Mouse (Mus musculus) neural tube, embryonic 12.5 days (tissue): Measurements from ENCODE around the gene Golga2. TPM values are rescaled to one million over a fixed set of nuclear protein-coding genes. Genes with fewer than 3 reads are reported as not detected.

ENCODE experiments used
- ATAC-seq: fragments of 200-750 bp; cut with Nextera tagmentation; 2 replicates; pipeline ENCODE4 v1.8.0; 2017; ENCODE audit warnings: low read depth, mild to moderate bottlenecking, moderate TSS enrichment, moderate library complexity; ENCODE audit not compliant: low FRiP score
- H3K27ac ChIP-seq: fragments of 300-500 bp; sonication (generic); 2 replicates; pipeline ENCODE4 v1.5.1; 2016
- H3K27me3 ChIP-seq: fragments of 300-500 bp; sonication (generic); replicated peaks from 2 replicates; pipeline ENCODE4 v1.6.1; 2016; ENCODE audit warnings: mild to moderate bottlenecking
- H3K36me3 ChIP-seq: fragments of 300-500 bp; sonication (generic); 2 replicates; pipeline ENCODE4 v1.6.1; 2016; ENCODE audit warnings: mild to moderate bottlenecking
- H3K4me1 ChIP-seq: fragments of 300-500 bp; sonication (generic); 2 replicates; pipeline ENCODE4 v1.6.1; 2016
- H3K4me2 ChIP-seq: fragments of 300-500 bp; sonication (generic); replicated peaks from 2 replicates; pipeline ENCODE4 v1.6.1; 2016; ENCODE audit warnings: mild to moderate bottlenecking
- H3K4me3 ChIP-seq: fragments of 300-500 bp; sonication (generic); 2 replicates; pipeline ENCODE4 v1.5.1; 2016
- H3K9ac ChIP-seq: fragments of 300-500 bp; sonication (generic); 2 replicates; pipeline ENCODE4 v1.6.1; 2016; ENCODE audit warnings: mild to moderate bottlenecking
- H3K9me3 ChIP-seq: fragments of 300-500 bp; sonication (generic); 2 replicates; pipeline ENCODE4 v1.6.1; 2016; ENCODE audit warnings: mild to moderate bottlenecking
- WGBS: fragments of 180-500 bp; shearing (Covaris S2); methylation state at CpG from one replicate; pipeline ENCODE4 v1.1.7; 2016; 5-methylcytosine and 5-hydroxymethylcytosine counted together
- polyA plus RNA-seq: library from polyadenylated mRNA; unstranded; fragments of >200 nt; fragmentation: Nextera tagmentation; extraction: Ambion mirVana; gene quantifications from 2 replicates; pipeline ENCODE4 v1.2.1, GENCODE M21; 2016

Golga2 gene
- polyA plus RNA-seq, 1 experiment from 2014 or later: 32.4 TPM

GRCm38 (mm10) chr2:32341634-32341939, 54.4 kb downstream of the Golga2 start:
- ATAC-seq: no peak
- H3K9ac ChIP-seq: no peak overlapping the region
- WGBS: 84% methylated on average over 4 of the region's 4 CpGs

DNA sequence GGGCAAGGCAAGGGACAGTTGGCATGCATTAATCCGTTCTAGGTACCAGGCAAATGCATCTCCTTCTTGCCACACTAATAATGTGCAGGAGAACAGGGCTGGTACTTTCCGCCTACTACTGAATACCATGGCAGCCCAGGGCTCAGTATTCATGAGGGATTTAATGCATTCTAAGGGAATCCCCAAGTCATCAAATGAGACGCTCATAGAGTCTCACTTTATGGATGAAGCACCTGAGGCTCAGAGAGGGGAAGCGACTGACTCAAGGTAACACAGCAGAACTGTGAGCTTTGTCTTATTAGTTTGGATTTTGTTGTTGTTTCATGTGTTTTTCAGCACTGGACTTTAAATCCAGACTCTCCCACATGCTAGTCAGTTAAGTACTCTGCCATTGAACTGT, 54.9 kb downstream of the Golga2 start:
- Histone ChIP-seq H3K36me3 (peaks cover 9% of the 10 kb centered on the region; the same call in 1 of the 2 replicates), H3K9me3 (no peaks in the 10 kb centered on the region), H3K27me3 (no peaks in the 10 kb centered on the region), H3K9ac (no peak overlapping the region), H3K27ac (no peak overlapping the region), H3K4me2 (no peak overlapping the region), H3K4me3 (no peak overlapping the region), H3K4me1 (peaks cover 6% of the 10 kb centered on the region)
- 85% methylated on average over 4 of the region's 4 CpGs for WGBS
- no peak for ATAC-seq

More at GRCm38 (mm10) chr2:32341634-32341939, 54.4 kb downstream of the Golga2 start:
- peaks cover 6% of the 10 kb centered on the region for H3K4me1 ChIP-seq
- no peaks in the 10 kb centered on the region for H3K9me3 ChIP-seq
- H3K27me3 ChIP-seq: no peaks in the 10 kb centered on the region
- H3K4me3 ChIP-seq: no peak overlapping the region
- no peak overlapping the region for H3K27ac ChIP-seq
- H3K4me2 ChIP-seq: no peak overlapping the region
- H3K36me3 ChIP-seq: peaks cover 9% of the 10 kb centered on the region; the same call in 1 of the 2 replicates

DNA sequence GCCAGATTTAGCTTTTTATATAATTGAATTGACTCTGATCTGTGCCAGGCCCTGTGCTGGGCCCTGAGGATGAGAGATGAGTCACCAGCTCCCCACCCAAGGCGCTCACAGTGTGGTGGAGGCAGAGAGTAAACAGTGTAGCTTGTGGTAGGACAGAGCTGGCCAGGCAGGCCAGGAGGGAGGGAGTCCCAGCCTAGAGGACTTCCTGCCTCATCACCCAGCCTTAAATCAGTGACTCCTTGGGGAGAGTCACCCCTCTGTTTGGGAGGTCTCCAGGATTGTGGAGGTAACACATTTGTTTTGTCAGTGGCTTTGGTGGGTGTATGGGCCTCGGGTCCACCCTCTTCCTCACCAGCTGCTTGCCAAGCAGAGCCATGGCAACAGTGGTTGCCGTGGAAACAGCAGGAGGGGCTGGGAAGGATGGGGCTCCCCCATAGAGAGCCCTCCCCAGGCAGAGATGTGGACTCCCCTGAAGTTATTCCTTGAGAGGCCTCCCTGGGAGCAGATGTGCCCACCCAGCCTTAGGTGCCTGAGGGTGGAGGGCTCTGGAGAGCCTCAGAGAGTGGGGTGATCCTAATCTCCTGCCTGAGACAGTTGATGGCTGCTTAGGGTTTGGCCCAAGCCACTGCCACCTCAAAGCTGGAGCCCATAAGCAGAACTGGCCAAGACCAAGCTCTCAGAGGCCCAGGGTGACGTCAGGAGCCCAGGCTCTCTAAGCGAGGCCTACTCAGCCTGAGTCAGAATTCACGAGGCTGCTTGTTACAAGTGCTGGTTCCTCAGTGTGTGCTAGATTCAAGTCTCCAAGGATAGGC, 55.6 kb downstream of the Golga2 start:
- Histone ChIP-seq H3K9me3 (no peaks in the 10 kb centered on the region), H3K36me3 (peaks cover 9% of the 10 kb centered on the region; the same call in 1 of the 2 replicates), H3K27me3 (no peaks in the 10 kb centered on the region), H3K4me2 (no peak overlapping the region), H3K9ac (no peak overlapping the region), H3K4me3 (no peak overlapping the region), H3K4me1 (peaks cover 6% of the 10 kb centered on the region), H3K27ac (no peak overlapping the region)
- no peak for ATAC-seq
- WGBS: 74% methylated on average over 6 of the region's 6 CpGs

- Histone ChIP-seq H3K9me3 (no peaks in the 10 kb centered on the region), H3K4me1 (peaks cover 6% of the 10 kb centered on the region), H3K9ac (no peak overlapping the region), H3K36me3 (peaks cover 5% of the 10 kb centered on the region; the same call in 1 of the 2 replicates), H3K4me2 (no peak overlapping the region), H3K27ac (no peak overlapping the region), H3K27me3 (no peaks in the 10 kb centered on the region), H3K4me3 (no peak overlapping the region)
- no peak for ATAC-seq
- WGBS: 94% methylated on average over 2 of the region's 2 CpGs
These were observed 56.1 kb downstream of the Golga2 start for GRCm38 (mm10) chr2:32343351-32343671.

DNA sequence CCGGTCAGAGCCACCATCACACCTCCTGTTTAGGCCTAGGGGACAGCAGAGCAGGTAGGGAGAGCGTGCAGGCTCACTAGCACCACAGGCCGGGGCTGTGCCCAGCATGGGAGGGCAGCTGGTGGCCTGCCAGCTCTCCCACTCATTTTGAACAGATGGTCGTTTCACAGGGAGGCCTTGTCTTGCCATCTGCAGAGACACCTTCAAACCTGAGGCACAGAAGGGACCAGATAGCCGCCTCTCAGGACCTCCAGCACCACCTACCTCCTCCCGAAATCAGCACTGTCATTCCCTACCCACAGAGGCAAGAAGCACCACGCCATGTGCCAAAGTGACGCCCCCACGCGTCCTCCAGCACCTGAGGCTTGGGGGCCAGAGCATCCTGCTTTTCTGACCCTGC, 56.9 kb downstream of the Golga2 start:
- Histone ChIP-seq H3K27me3 (no peaks in the 10 kb centered on the region), H3K4me1 (peaks cover 6% of the 10 kb centered on the region), H3K36me3 (peaks cover 5% of the 10 kb centered on the region; the same call in 1 of the 2 replicates), H3K9me3 (no peaks in the 10 kb centered on the region), H3K27ac (no peak overlapping the region), H3K4me3 (no peak overlapping the region), H3K9ac (no peak overlapping the region), H3K4me2 (no peak overlapping the region)
- ATAC-seq: no peak
- WGBS: 80% methylated on average over 10 of the region's 10 CpGs

DNA sequence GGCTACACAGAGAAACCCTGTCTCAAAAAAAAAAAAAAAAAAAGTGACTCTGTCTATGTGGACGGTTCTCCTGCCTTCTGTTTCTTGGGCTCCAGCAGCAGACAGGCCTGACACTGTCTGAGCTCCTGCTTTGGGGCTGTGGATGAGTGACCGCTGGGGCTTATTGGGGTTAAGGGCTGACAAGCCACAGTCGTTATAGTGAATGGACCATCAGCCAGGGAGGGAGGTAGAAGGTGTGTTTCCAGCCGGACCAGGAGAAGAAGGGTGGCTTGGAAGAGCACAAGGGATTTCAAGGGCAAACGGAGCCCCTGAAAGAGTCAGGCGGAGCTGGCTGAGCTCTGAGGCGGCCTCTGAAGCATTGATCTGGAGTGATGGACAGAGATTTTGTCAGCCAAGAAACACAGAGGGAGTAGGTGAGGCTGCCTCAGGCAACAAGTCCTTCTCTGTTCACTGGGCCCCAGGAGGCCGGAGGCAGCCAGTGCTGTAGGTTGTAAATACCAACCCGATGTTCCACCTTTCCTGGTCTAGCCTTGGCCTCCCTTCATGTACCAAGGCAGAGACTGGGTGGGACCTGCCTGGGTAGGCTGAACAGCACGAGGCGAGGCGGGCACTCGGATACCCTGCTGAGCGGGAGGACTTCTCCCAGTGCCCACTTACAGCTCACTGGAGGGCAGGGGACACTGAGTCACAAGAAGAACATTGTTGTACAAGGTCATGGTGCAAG, 57.6 kb downstream of the Golga2 start:
- Histone ChIP-seq H3K9ac (no peak overlapping the region), H3K4me1 (peaks cover 8% of the 10 kb centered on the region), H3K4me3 (no peak overlapping the region), H3K27me3 (no peaks in the 10 kb centered on the region), H3K36me3 (peaks cover 4% of the 10 kb centered on the region; the same call in 1 of the 2 replicates), H3K27ac (no peak overlapping the region), H3K9me3 (no peaks in the 10 kb centered on the region), H3K4me2 (no peak overlapping the region)
- WGBS: 67% methylated on average over 14 of the region's 14 CpGs
- ATAC-seq: no peak

GRCm38 (mm10) chr2:32347019-32347418, 59.8 kb downstream of the Golga2 start:
- Histone ChIP-seq H3K4me3 (no peak overlapping the region), H3K36me3 (no peaks in the 10 kb centered on the region), H3K4me1 (peaks cover 28% of the 10 kb centered on the region), H3K27ac (no peak overlapping the region), H3K9ac (no peak overlapping the region), H3K9me3 (no peaks in the 10 kb centered on the region), H3K27me3 (0 out of 2 replicates have a peak, but pooled peaks cover 4% of the 10 kb centered on the region), H3K4me2 (no peak overlapping the region)
- WGBS: 76% methylated on average over 6 of the region's 6 CpGs
- ATAC-seq: no peak

GRCm38 (mm10) chr2:32348311-32348710, 61.1 kb downstream of the Golga2 start:
- ATAC-seq: no peak
- Histone ChIP-seq H3K9ac (no peak overlapping the region), H3K4me2 (no peak overlapping the region), H3K36me3 (no peaks in the 10 kb centered on the region), H3K4me3 (no peak overlapping the region), H3K9me3 (no peaks in the 10 kb centered on the region), H3K27me3 (0 out of 2 replicates have a peak, but pooled peaks cover 4% of the 10 kb centered on the region), H3K4me1 (peaks cover 32% of the 10 kb centered on the region), H3K27ac (no peak overlapping the region)
- WGBS: 82% methylated on average over 11 of the region's 11 CpGs

DNA sequence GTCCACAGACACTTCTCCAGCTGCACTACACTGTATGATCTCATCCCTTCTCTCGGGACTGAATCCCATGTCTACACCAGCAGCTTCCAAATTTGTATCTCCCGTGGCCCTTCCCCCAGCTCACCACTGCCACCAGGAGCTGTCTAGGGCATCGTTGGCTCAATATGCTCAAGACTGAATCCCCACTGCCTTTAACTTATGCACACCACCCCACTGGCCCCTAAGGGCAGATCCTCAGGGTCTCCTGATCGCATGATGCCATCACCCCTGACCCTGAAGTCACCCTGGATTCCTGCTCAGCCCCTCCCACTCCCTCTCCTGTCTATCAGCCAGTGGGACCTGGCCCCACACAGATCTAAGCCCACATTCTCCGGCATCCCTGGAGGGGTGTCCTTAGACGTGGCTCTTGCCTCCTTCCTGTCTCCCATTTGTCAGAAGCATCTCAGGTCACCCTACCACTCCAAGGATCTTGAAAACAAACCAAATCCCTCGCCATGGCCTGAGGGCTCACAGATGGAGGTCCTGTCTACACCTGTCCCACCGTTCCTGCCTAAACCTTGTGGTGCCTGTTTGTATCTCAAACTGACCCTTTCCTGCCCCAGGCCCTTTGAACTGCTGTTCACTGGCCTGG, 62.6 kb downstream of the Golga2 start:
- 69% methylated on average over 8 of the region's 8 CpGs for WGBS
- Histone ChIP-seq H3K36me3 (no peaks in the 10 kb centered on the region), H3K9ac (no peak overlapping the region), H3K4me1 (peaks cover 32% of the 10 kb centered on the region), H3K4me3 (no peak overlapping the region), H3K27ac (no peak overlapping the region), H3K27me3 (0 out of 2 replicates have a peak, but pooled peaks cover 4% of the 10 kb centered on the region), H3K9me3 (no peaks in the 10 kb centered on the region), H3K4me2 (no peak overlapping the region)
- ATAC-seq: no peak

- ATAC-seq: no peak
- Histone ChIP-seq H3K4me1 (peaks cover 32% of the 10 kb centered on the region), H3K9ac (no peak overlapping the region; the same call in 1 of the 2 replicates), H3K4me2 (peak overlapping the region; percentile 89), H3K36me3 (no peaks in the 10 kb centered on the region), H3K27ac (no peak overlapping the region; the same call in 1 of the 2 replicates), H3K9me3 (no peaks in the 10 kb centered on the region), H3K4me3 (no peak overlapping the region), H3K27me3 (0 out of 2 replicates have a peak, but pooled peaks cover 4% of the 10 kb centered on the region)
- 51% methylated on average over 13 of the region's 13 CpGs for WGBS
These were observed 63.4 kb downstream of the Golga2 start for GRCm38 (mm10) chr2:32350471-32351051.

GRCm38 (mm10) chr2:32351471-32351961, 64.3 kb downstream of the Golga2 start:
- peak overlapping the region; percentile 63 for H3K4me3 ChIP-seq
- no peak for ATAC-seq
- no peaks in the 10 kb centered on the region for H3K9me3 ChIP-seq
- no peaks in the 10 kb centered on the region for H3K36me3 ChIP-seq
- peaks cover 32% of the 10 kb centered on the region for H3K4me1 ChIP-seq
- H3K27ac ChIP-seq: peak overlapping the region; percentile 82; the same call in 1 of the 2 replicates
- 57% methylated on average over 9 of the region's 9 CpGs for WGBS
- H3K4me2 ChIP-seq: peak overlapping the region; percentile 89
- H3K27me3 ChIP-seq: 0 out of 2 replicates have a peak, but pooled peaks cover 6% of the 10 kb centered on the region
- H3K9ac ChIP-seq: peak overlapping the region; percentile 83
